ENCODE assay signal across 8 mouse cellular contexts in genomic region chr16:4683193-4683580, GRCm38 (mm10). TPM values are rescaled to one million over a fixed set of nuclear protein-coding genes. Genes with fewer than 3 reads are reported as not detected.
A peak's percentile ranks its signal among the peaks of the same experiment; 100 is the strongest.
DNase-seq lines count a peak whose midpoint lies in the region; ATAC-seq and TF ChIP-seq lines count a peak whose summit lies in the region.

No protein-coding gene starts in this region.

- H3K4me1 ChIP-seq in embryonic facial prominence, embryonic 10.5 days = peaks cover 37% of the 10 kb centered on the region
- H3K4me1 ChIP-seq in intestine, postnatal 0 days (replicated peaks; ENCODE audit: control insufficient read depth, insufficient read depth, low read length) = peaks cover 7% of the 10 kb centered on the region; the same call in 1 of the 2 replicates
- peaks cover 18% of the 10 kb centered on the region for H3K4me1 ChIP-seq in neural tube, embryonic 12.5 days

- no peaks in the 10 kb centered on the region for H3K27me3 ChIP-seq in embryonic facial prominence, embryonic 10.5 days (replicated peaks; ENCODE audit: low read depth, poor library complexity, severe bottlenecking)
- H3K27me3 ChIP-seq in intestine, postnatal 0 days (replicated peaks; ENCODE audit: control insufficient read depth, insufficient read depth, low read length) = no peaks in the 10 kb centered on the region
- H3K27me3 ChIP-seq in neural tube, embryonic 12.5 days (replicated peaks) = no peaks in the 10 kb centered on the region

- TF ChIP-seq CTCF in left cerebral cortex, adult 2 months (IDR thresholded peaks at IDR 0.05) = no peak
- TF ChIP-seq CTCF in intestine, postnatal 0 days (IDR thresholded peaks at IDR 0.05; ENCODE audit: low read depth) = no peak

- no peak for ATAC-seq in intestine, postnatal 0 days
- no peak for ATAC-seq in neural tube, embryonic 12.5 days (ENCODE audit: low FRiP score, low read depth)

- peaks cover 16% of the 10 kb centered on the region for H3K36me3 ChIP-seq in embryonic facial prominence, embryonic 10.5 days (replicated peaks)
- H3K36me3 ChIP-seq in intestine, postnatal 0 days (ENCODE audit: control insufficient read depth, insufficient read depth) = peaks cover 9% of the 10 kb centered on the region
- peaks cover 9% of the 10 kb centered on the region for H3K36me3 ChIP-seq in neural tube, embryonic 12.5 days

- peak overlapping the region; percentile 98 for H3K27ac ChIP-seq in left cerebral cortex, adult 2 months
- peak overlapping the region; percentile 87 for H3K27ac ChIP-seq in embryonic facial prominence, embryonic 10.5 days (replicated peaks)
- peak overlapping the region; percentile 46; the same call in 1 of the 2 replicates for H3K27ac ChIP-seq in intestine, postnatal 0 days (ENCODE audit: low read depth, low read length)
- H3K27ac ChIP-seq in neural tube, embryonic 12.5 days = no peak overlapping the region

- peak overlapping the region; percentile 94 for H3K4me2 ChIP-seq in intestine, postnatal 0 days (replicated peaks; ENCODE audit: low read depth)
- H3K4me2 ChIP-seq in neural tube, embryonic 12.5 days (replicated peaks) = peak overlapping the region; percentile 92

- intact Hi-C loops in left cerebral cortex, adult 2 months (cut with DNase I) = no loop called here
- intact Hi-C loops in left cerebral cortex, postnatal 10 days (cut with DNase I) = loop anchor here (5.0 kb wide), 1 partner anchor 104 kb away; no protein-coding TSS in a partner anchor
- intact Hi-C loops in left cerebral cortex, postnatal 14 days (cut with DNase I) = no loop called here

- peak overlapping the region; percentile 70 for H3K4me3 ChIP-seq in left cerebral cortex, adult 2 months
- H3K4me3 ChIP-seq in embryonic facial prominence, embryonic 10.5 days = peak overlapping the region; percentile 96
- H3K4me3 ChIP-seq in intestine, postnatal 0 days (ENCODE audit: low read depth, low read length) = peak overlapping the region; percentile 96
- peak overlapping the region; percentile 88 for H3K4me3 ChIP-seq in neural tube, embryonic 12.5 days

- 31% methylated on average over 9 of the region's 9 CpGs for WGBS in embryonic facial prominence, embryonic 10.5 days
- 22% methylated on average over 9 of the region's 9 CpGs for WGBS in intestine, postnatal 0 days
- 32% methylated on average over 9 of the region's 9 CpGs for WGBS in neural tube, embryonic 12.5 days

- peak overlapping the region; percentile 87; the same call in 1 of the 2 replicates for H3K9ac ChIP-seq in intestine, postnatal 0 days (ENCODE audit: low read depth, low read length)
- peak overlapping the region; percentile 50; the same call in 1 of the 2 replicates for H3K9ac ChIP-seq in neural tube, embryonic 12.5 days

- DNase-seq in left cerebral cortex, adult 2 months (ENCODE audit: extremely low spot score in 1 of 2, low spot score in 2 of 2) = no peak
- no peak for DNase-seq in left cerebral cortex, postnatal 10 days (ENCODE audit: extremely low spot score in 1 of 2, low spot score in 2 of 2)
- DNase-seq in embryonic facial prominence, embryonic 10.5 days (ENCODE audit: low spot score) = no peak
- no peak for DNase-seq in thymus, postnatal 14 days
- DNase-seq in testis, postnatal 10 days (ENCODE audit: low spot score) = no peak
- DNase-seq in left cerebral cortex, postnatal 14 days (ENCODE audit: low spot score in 2 of 2) = no peak

- H3K9me3 ChIP-seq in embryonic facial prominence, embryonic 10.5 days = no peaks in the 10 kb centered on the region
- no peaks in the 10 kb centered on the region for H3K9me3 ChIP-seq in intestine, postnatal 0 days (ENCODE audit: control insufficient read depth)
- H3K9me3 ChIP-seq in neural tube, embryonic 12.5 days = no peaks in the 10 kb centered on the region

RNA-seq across cellular contexts. Expression of gene Coro7, which starts 3.6 kb away (rescaled TPM):
- 10 to 100 TPM; 76.7 to 92.0 TPM for total RNA-seq in left cerebral cortex, adult 2 months (2021)
- 100 to 1,000 TPM in 1 of 2 experiments, 10 to 100 TPM in 1; 84.6 to 108 TPM for total RNA-seq in left cerebral cortex, postnatal 10 days (2021)
- 23.3 and 23.9 TPM in 2 replicates for polyA plus RNA-seq in embryonic facial prominence, embryonic 10.5 days (2016; fragmentation: Nextera tagmentation; extraction: Ambion mirVana)
- 25.3 and 27.5 TPM in 2 replicates for polyA plus RNA-seq in intestine, postnatal 0 days (2015; fragmentation: Nextera tagmentation; extraction: Ambion mirVana)
- 23.6 and 31.2 TPM in 2 replicates for polyA plus RNA-seq in neural tube, embryonic 12.5 days (2016; fragmentation: Nextera tagmentation; extraction: Ambion mirVana)
- total RNA-seq in left cerebral cortex, postnatal 14 days (2021) = 10 to 100 TPM; 81.1 to 93.9 TPM

RNA-seq across cellular contexts. Expression of gene Nmral1, which starts 36.0 kb away (rescaled TPM):
- total RNA-seq in left cerebral cortex, adult 2 months (2021) = 10 to 100 TPM in 1 of 2 experiments, 1 to 10 TPM in 1; 9.7 to 10.8 TPM
- 10 to 100 TPM; 12.6 to 13.0 TPM for total RNA-seq in left cerebral cortex, postnatal 10 days (2021)
- 218 and 228 TPM in 2 replicates for polyA plus RNA-seq in embryonic facial prominence, embryonic 10.5 days (2016; fragmentation: Nextera tagmentation; extraction: Ambion mirVana)
- polyA plus RNA-seq in intestine, postnatal 0 days (2015; fragmentation: Nextera tagmentation; extraction: Ambion mirVana) = 10.2 and 11.6 TPM in 2 replicates
- polyA plus RNA-seq in neural tube, embryonic 12.5 days (2016; fragmentation: Nextera tagmentation; extraction: Ambion mirVana) = 98.7 and 105 TPM in 2 replicates
- 1 to 10 TPM; 8.3 to 10.0 TPM for total RNA-seq in left cerebral cortex, postnatal 14 days (2021)

RNA-seq across cellular contexts. Expression of gene Hmox2, which starts 43.0 kb away (rescaled TPM):
- 10 to 100 TPM; 76.1 to 79.1 TPM for total RNA-seq in left cerebral cortex, adult 2 months (2021)
- total RNA-seq in left cerebral cortex, postnatal 10 days (2021) = 10 to 100 TPM; 75.4 to 83.2 TPM
- polyA plus RNA-seq in embryonic facial prominence, embryonic 10.5 days (2016; fragmentation: Nextera tagmentation; extraction: Ambion mirVana) = 84.6 and 91.9 TPM in 2 replicates
- 63.1 and 64.3 TPM in 2 replicates for polyA plus RNA-seq in intestine, postnatal 0 days (2015; fragmentation: Nextera tagmentation; extraction: Ambion mirVana)
- 88.9 and 90.0 TPM in 2 replicates for polyA plus RNA-seq in neural tube, embryonic 12.5 days (2016; fragmentation: Nextera tagmentation; extraction: Ambion mirVana)
- 10 to 100 TPM; 73.2 to 76.1 TPM for total RNA-seq in left cerebral cortex, postnatal 14 days (2021)

RNA-seq across cellular contexts. Expression of gene Dnaja3, which starts 43.4 kb away (rescaled TPM):
- 10 to 100 TPM; 56.9 to 62.2 TPM for total RNA-seq in left cerebral cortex, adult 2 months (2021)
- 10 to 100 TPM; 58.7 to 59.0 TPM for total RNA-seq in left cerebral cortex, postnatal 10 days (2021)
- 66.6 and 66.7 TPM in 2 replicates for polyA plus RNA-seq in embryonic facial prominence, embryonic 10.5 days (2016; fragmentation: Nextera tagmentation; extraction: Ambion mirVana)
- 37.9 and 38.6 TPM in 2 replicates for polyA plus RNA-seq in intestine, postnatal 0 days (2015; fragmentation: Nextera tagmentation; extraction: Ambion mirVana)
- polyA plus RNA-seq in neural tube, embryonic 12.5 days (2016; fragmentation: Nextera tagmentation; extraction: Ambion mirVana) = 51.5 and 56.4 TPM in 2 replicates
- total RNA-seq in left cerebral cortex, postnatal 14 days (2021) = 10 to 100 TPM; 63.6 to 65.9 TPM

RNA-seq across cellular contexts. Expression of gene Vasn, which starts 43.4 kb away (rescaled TPM):
- total RNA-seq in left cerebral cortex, adult 2 months (2021) = 10 to 100 TPM; 11.5 to 13.1 TPM
- 1 to 10 TPM; 5.1 to 6.4 TPM for total RNA-seq in left cerebral cortex, postnatal 10 days (2021)
- polyA plus RNA-seq in embryonic facial prominence, embryonic 10.5 days (2016; fragmentation: Nextera tagmentation; extraction: Ambion mirVana) = 14.4 and 16.2 TPM in 2 replicates
- polyA plus RNA-seq in intestine, postnatal 0 days (2015; fragmentation: Nextera tagmentation; extraction: Ambion mirVana) = 5.0 and 5.3 TPM in 2 replicates
- 10.9 and 11.3 TPM in 2 replicates for polyA plus RNA-seq in neural tube, embryonic 12.5 days (2016; fragmentation: Nextera tagmentation; extraction: Ambion mirVana)
- total RNA-seq in left cerebral cortex, postnatal 14 days (2021) = 10 to 100 TPM in 1 of 2 experiments, 1 to 10 TPM in 1; 8.3 to 10.9 TPM
